Mouse (Mus musculus): ENCODE measurements at regions not wholly inside any gene's neighbourhood (a gene's known extent, or its start where the extent isn't known, plus 50 kb on each side); places are given as distances from the start of the nearest gene placed in this dataset.

GRCm38 (mm10) chr8:34756916-34757315 is 645.4 kb upstream of the Gm10131 start:
- Histone ChIP-seq H3K4me1 (ENCODE audit: control insufficient read depth, insufficient read depth, low read length) (no peaks in the 10 kb centered on the region), H3K4me3 (ENCODE audit: insufficient read depth, low read length) (no peak overlapping the region), H3K27ac (ENCODE audit: insufficient read depth, low read length) (no peak overlapping the region)
- no peak for TF ChIP-seq POLR2A (IDR thresholded peaks at IDR 0.05; ENCODE audit: extremely low read depth, insufficient read depth, low read length)
- TF ChIP-seq CTCF (IDR thresholded peaks at IDR 0.05; ENCODE audit: extremely low read depth, insufficient read depth, low read length): no peak

GRCm38 (mm10) chr8:34756171-34756570 is 644.6 kb upstream of the Gm10131 start:
- no peak overlapping the region for H3K27ac ChIP-seq (ENCODE audit: insufficient read depth, low read length)
- no peak for TF ChIP-seq POLR2A (IDR thresholded peaks at IDR 0.05; ENCODE audit: extremely low read depth, insufficient read depth, low read length)
- TF ChIP-seq CTCF (IDR thresholded peaks at IDR 0.05; ENCODE audit: extremely low read depth, insufficient read depth, low read length): no peak
- H3K4me1 ChIP-seq (ENCODE audit: control insufficient read depth, insufficient read depth, low read length): no peaks in the 10 kb centered on the region
- H3K4me3 ChIP-seq (ENCODE audit: insufficient read depth, low read length): no peak overlapping the region

- Histone ChIP-seq H3K27ac (ENCODE audit: insufficient read depth, low read length) (no peak overlapping the region), H3K4me3 (ENCODE audit: insufficient read depth, low read length) (no peak overlapping the region), H3K4me1 (ENCODE audit: control insufficient read depth, insufficient read depth, low read length) (no peaks in the 10 kb centered on the region)
- TF ChIP-seq POLR2A (IDR thresholded peaks at IDR 0.05; ENCODE audit: extremely low read depth, insufficient read depth, low read length) (no peak), CTCF (IDR thresholded peaks at IDR 0.05; ENCODE audit: extremely low read depth, insufficient read depth, low read length) (no peak)
Observed at GRCm38 (mm10) chr8:34755480-34755879, 643.9 kb upstream of the Gm10131 start.

- no peak for TF ChIP-seq POLR2A (IDR thresholded peaks at IDR 0.05; ENCODE audit: extremely low read depth, insufficient read depth, low read length)
- no peak for TF ChIP-seq CTCF (IDR thresholded peaks at IDR 0.05; ENCODE audit: extremely low read depth, insufficient read depth, low read length)
- no peak overlapping the region for H3K4me3 ChIP-seq (ENCODE audit: insufficient read depth, low read length)
- H3K4me1 ChIP-seq (ENCODE audit: control insufficient read depth, insufficient read depth, low read length): no peaks in the 10 kb centered on the region
- no peak overlapping the region for H3K27ac ChIP-seq (ENCODE audit: insufficient read depth, low read length)
Observed at GRCm38 (mm10) chr8:34753046-34753445, 641.5 kb upstream of the Gm10131 start.

- no peak for TF ChIP-seq CTCF (IDR thresholded peaks at IDR 0.05; ENCODE audit: extremely low read depth, insufficient read depth, low read length)
- TF ChIP-seq POLR2A (IDR thresholded peaks at IDR 0.05; ENCODE audit: extremely low read depth, insufficient read depth, low read length): no peak
- H3K4me3 ChIP-seq (ENCODE audit: insufficient read depth, low read length): no peak overlapping the region
- no peak overlapping the region for H3K27ac ChIP-seq (ENCODE audit: insufficient read depth, low read length)
- H3K4me1 ChIP-seq (ENCODE audit: control insufficient read depth, insufficient read depth, low read length): no peaks in the 10 kb centered on the region
Observed at GRCm38 (mm10) chr8:34748521-34748920, 637.0 kb upstream of the Gm10131 start.

- no peak for TF ChIP-seq POLR2A (IDR thresholded peaks at IDR 0.05; ENCODE audit: extremely low read depth, insufficient read depth, low read length)
- H3K27ac ChIP-seq (ENCODE audit: insufficient read depth, low read length): no peak overlapping the region
- H3K4me3 ChIP-seq (ENCODE audit: insufficient read depth, low read length): no peak overlapping the region
- H3K4me1 ChIP-seq (ENCODE audit: control insufficient read depth, insufficient read depth, low read length): no peaks in the 10 kb centered on the region
Observed at GRCm38 (mm10) chr8:34745706-34746105, 634.2 kb upstream of the Gm10131 start.

- TF ChIP-seq CTCF (IDR thresholded peaks at IDR 0.05; ENCODE audit: extremely low read depth, insufficient read depth, low read length) (no peak), POLR2A (IDR thresholded peaks at IDR 0.05; ENCODE audit: extremely low read depth, insufficient read depth, low read length) (no peak)
- no peaks in the 10 kb centered on the region for H3K4me1 ChIP-seq (ENCODE audit: control insufficient read depth, insufficient read depth, low read length)
- no peak overlapping the region for H3K4me3 ChIP-seq (ENCODE audit: insufficient read depth, low read length)
- no peak overlapping the region for H3K27ac ChIP-seq (ENCODE audit: insufficient read depth, low read length)
Observed at GRCm38 (mm10) chr8:34744682-34745081, 633.1 kb upstream of the Gm10131 start.

GRCm38 (mm10) chr8:34744179-34744578 is 632.6 kb upstream of the Gm10131 start:
- TF ChIP-seq POLR2A (IDR thresholded peaks at IDR 0.05; ENCODE audit: extremely low read depth, insufficient read depth, low read length) (no peak), CTCF (IDR thresholded peaks at IDR 0.05; ENCODE audit: extremely low read depth, insufficient read depth, low read length) (no peak)
- H3K4me3 ChIP-seq (ENCODE audit: insufficient read depth, low read length): no peak overlapping the region
- no peaks in the 10 kb centered on the region for H3K4me1 ChIP-seq (ENCODE audit: control insufficient read depth, insufficient read depth, low read length)
- H3K27ac ChIP-seq (ENCODE audit: insufficient read depth, low read length): no peak overlapping the region

GRCm38 (mm10) chr8:34743137-34743536 is 631.6 kb upstream of the Gm10131 start:
- Histone ChIP-seq H3K27ac (ENCODE audit: insufficient read depth, low read length) (no peak overlapping the region), H3K4me1 (ENCODE audit: control insufficient read depth, insufficient read depth, low read length) (no peaks in the 10 kb centered on the region), H3K4me3 (ENCODE audit: insufficient read depth, low read length) (no peak overlapping the region)
- TF ChIP-seq CTCF (IDR thresholded peaks at IDR 0.05; ENCODE audit: extremely low read depth, insufficient read depth, low read length): no peak
- no peak for TF ChIP-seq POLR2A (IDR thresholded peaks at IDR 0.05; ENCODE audit: extremely low read depth, insufficient read depth, low read length)

GRCm38 (mm10) chr8:34740836-34741235 is 629.3 kb upstream of the Gm10131 start:
- Histone ChIP-seq H3K27ac (ENCODE audit: insufficient read depth, low read length) (no peak overlapping the region), H3K4me3 (ENCODE audit: insufficient read depth, low read length) (no peak overlapping the region), H3K4me1 (ENCODE audit: control insufficient read depth, insufficient read depth, low read length) (no peaks in the 10 kb centered on the region)
- TF ChIP-seq CTCF (IDR thresholded peaks at IDR 0.05; ENCODE audit: extremely low read depth, insufficient read depth, low read length) (no peak), POLR2A (IDR thresholded peaks at IDR 0.05; ENCODE audit: extremely low read depth, insufficient read depth, low read length) (no peak)

All from cortical plate, adult 2 months (tissue).